Mouse (Mus musculus): ENCODE measurements around the gene Tmem191c.

DNA sequence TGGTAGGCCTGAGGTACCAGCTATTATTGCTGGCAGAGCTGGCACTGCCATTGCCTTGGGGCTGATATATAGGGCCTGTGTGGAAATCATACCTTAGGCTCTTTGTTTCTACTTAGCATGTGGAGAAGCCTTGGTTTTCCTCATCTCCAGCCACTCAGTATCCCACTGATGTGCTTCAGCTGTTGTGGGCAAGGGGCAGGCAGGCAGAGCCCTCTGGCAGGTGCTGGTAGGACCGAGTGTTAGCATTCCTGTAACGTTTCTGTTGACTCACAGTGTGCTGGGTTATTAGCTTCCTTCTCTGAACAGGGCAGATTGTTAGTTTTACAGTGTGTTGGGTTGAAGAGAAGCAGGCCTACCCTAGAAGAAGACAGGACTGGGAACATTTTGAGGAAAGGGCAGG, 20.6 kb upstream of the Tmem191c start:
- TF ChIP-seq RAD21 (IDR thresholded peaks at IDR 0.05; ENCODE audit: low read depth, low read length): no peak
- TF ChIP-seq POLR2A (IDR thresholded peaks at IDR 0.05; ENCODE audit: control insufficient read depth in 1 of 2, insufficient read depth in 1 of 2, low read depth in 1 of 2, low read length in 2 of 2, poor library complexity in 1 of 2): no peak
- TF ChIP-seq ZC3H11A (IDR thresholded peaks at IDR 0.05; ENCODE audit: low read depth, low read length): no peak
- no peak for TF ChIP-seq CTCF (IDR thresholded peaks at IDR 0.05 in 2 of 3, conservative IDR thresholded peaks at IDR 0.05 in 1 of 3; ENCODE audit: control insufficient read depth in 1 of 3, insufficient read depth in 1 of 3, low read depth in 2 of 3, low read length in 3 of 3, poor library complexity in 1 of 3, severe bottlenecking in 1 of 3)
- no peak for TF ChIP-seq RCOR1 (IDR thresholded peaks at IDR 0.05; ENCODE audit: low read depth, low read length)
- no peak for TF ChIP-seq ZNF384 (IDR thresholded peaks at IDR 0.05; ENCODE audit: low read depth, low read length)
- no peak for TF ChIP-seq TBP (IDR thresholded peaks at IDR 0.05; ENCODE audit: low read depth, low read length)
- no peak for TF ChIP-seq USF1 (IDR thresholded peaks at IDR 0.05; ENCODE audit: low read depth, low read length)
- no peak for TF ChIP-seq USF2 (IDR thresholded peaks at IDR 0.05; ENCODE audit: borderline replicate concordance in 1 of 2, insufficient read depth in 1 of 2, low read depth in 1 of 2, low read length in 2 of 2)

Measured in MEL (cell line).